ENCODE assay signal across 8 mouse cellular contexts in genomic region chr3:63295237-63295636, GRCm38 (mm10). TPM values are rescaled to one million over a fixed set of nuclear protein-coding genes. Genes with fewer than 3 reads are reported as not detected.
DNase-seq lines count a peak whose midpoint lies in the region; ATAC-seq and TF ChIP-seq lines count a peak whose summit lies in the region.

No protein-coding gene starts in this region.

- TF ChIP-seq EP300 in lung, postnatal 0 days (IDR thresholded peaks at IDR 0.05), result no peak

- no peaks in the 10 kb centered on the region for H3K36me3 ChIP-seq in heart, embryonic 13.5 days
- H3K36me3 ChIP-seq in kidney, embryonic 15.5 days, result no peaks in the 10 kb centered on the region
- H3K36me3 ChIP-seq in lung, postnatal 0 days (ENCODE audit: insufficient read depth, low read length), result no peaks in the 10 kb centered on the region

- peak overlapping the region; percentile 80 for H3K4me3 ChIP-seq in heart, embryonic 13.5 days
- peak overlapping the region; percentile 75 for H3K4me3 ChIP-seq in kidney, embryonic 15.5 days (replicated peaks)
- peak overlapping the region; percentile 56 for H3K4me3 ChIP-seq in lung, postnatal 0 days (ENCODE audit: low read depth, low read length)

- peak; percentile 6 to 15 for DNase-seq in layer of hippocampus, postnatal 25 days (ENCODE audit: extremely low spot score in 1 of 2, low spot score in 1 of 2)
- no peak for DNase-seq in layer of hippocampus, postnatal 14 days (ENCODE audit: low spot score in 2 of 2)
- DNase-seq in embryo, embryonic 11 days, result peak; percentile 76
- DNase-seq in lung, postnatal 0 days (ENCODE audit: low spot score), result peak; percentile 56
- DNase-seq in right cerebral cortex, postnatal 14 days, result peak; percentile 7

- H3K9me3 ChIP-seq in heart, embryonic 13.5 days, result no peaks in the 10 kb centered on the region
- H3K9me3 ChIP-seq in kidney, embryonic 15.5 days (replicated peaks), result no peaks in the 10 kb centered on the region
- H3K9me3 ChIP-seq in lung, postnatal 0 days (ENCODE audit: low read length), result no peaks in the 10 kb centered on the region

- peak; percentile 36 for TF ChIP-seq CTCF in lung, postnatal 0 days (IDR thresholded peaks at IDR 0.05)

- H3K27ac ChIP-seq in heart, embryonic 13.5 days (replicated peaks), result peak overlapping the region; percentile 76
- peak overlapping the region; percentile 92 for H3K27ac ChIP-seq in kidney, embryonic 15.5 days
- H3K27ac ChIP-seq in lung, postnatal 0 days (ENCODE audit: low read length), result peak overlapping the region; percentile 76

- peak; percentile 70; the same call in 1 of the 2 replicates for ATAC-seq in heart, embryonic 13.5 days (ENCODE audit: extremely low read depth, insufficient number of reproducible peaks, low FRiP score, low TSS enrichment)
- peak; percentile 91 for ATAC-seq in kidney, embryonic 15.5 days (replicated peaks; ENCODE audit: low FRiP score)
- peak; percentile 79 for ATAC-seq in lung, postnatal 0 days
- no peak for ATAC-seq in erythroid progenitor cell, adult 5-6 weeks (replicated peaks; ENCODE audit: low FRiP score, poor library complexity, severe bottlenecking)

- peak overlapping the region; percentile 83 for H3K9ac ChIP-seq in heart, embryonic 13.5 days
- H3K9ac ChIP-seq in kidney, embryonic 15.5 days, result peak overlapping the region; percentile 74
- peak overlapping the region; percentile 43 for H3K9ac ChIP-seq in lung, postnatal 0 days (replicated peaks; ENCODE audit: low read depth)

- peaks cover 12% of the 10 kb centered on the region for H3K4me1 ChIP-seq in heart, embryonic 13.5 days
- H3K4me1 ChIP-seq in kidney, embryonic 15.5 days, result peaks cover 6% of the 10 kb centered on the region; the same call in 1 of the 2 replicates
- H3K4me1 ChIP-seq in lung, postnatal 0 days (ENCODE audit: insufficient read depth, low read depth, low read length), result no peaks in the 10 kb centered on the region

- peak overlapping the region; percentile 96 for H3K4me2 ChIP-seq in heart, embryonic 13.5 days
- H3K4me2 ChIP-seq in kidney, embryonic 15.5 days, result peak overlapping the region; percentile 95
- peak overlapping the region; percentile 90 for H3K4me2 ChIP-seq in lung, postnatal 0 days (replicated peaks; ENCODE audit: low read depth, low read length)

- under 1% methylated on average over 21 of the region's 21 CpGs for WGBS in heart, embryonic 13.5 days
- 0% methylated on average over 21 of the region's 21 CpGs for WGBS in kidney, embryonic 15.5 days
- WGBS in lung, postnatal 0 days, result under 1% methylated on average over 19 of the region's 21 CpGs

- H3K27me3 ChIP-seq in heart, embryonic 13.5 days (replicated peaks), result no peaks in the 10 kb centered on the region
- H3K27me3 ChIP-seq in kidney, embryonic 15.5 days, result no peaks in the 10 kb centered on the region; the same call in 1 of the 2 replicates
- H3K27me3 ChIP-seq in lung, postnatal 0 days (replicated peaks; ENCODE audit: insufficient read depth, low read length), result no peaks in the 10 kb centered on the region; the same call in 1 of the 2 replicates

RNA-seq across cellular contexts. Expression of gene Mme, which starts 53.9 kb away (rescaled TPM):
- total RNA-seq in layer of hippocampus, postnatal 25 days (2021), result 1 to 10 TPM; 5.7 TPM
- total RNA-seq in layer of hippocampus, postnatal 14 days (2021), result 1 to 10 TPM; 3.3 to 3.6 TPM
- polyA plus RNA-seq in heart, embryonic 13.5 days (2015; fragmentation: Nextera tagmentation; extraction: Ambion mirVana), result 4.2 and 6.6 TPM in 2 replicates
- polyA plus RNA-seq in kidney, embryonic 15.5 days (2015; fragmentation: Nextera tagmentation; extraction: Ambion mirVana), result 31.0 and 33.2 TPM in 2 replicates
- 14.2 and 16.5 TPM in 2 replicates for polyA plus RNA-seq in lung, postnatal 0 days (2015; fragmentation: Nextera tagmentation; extraction: Ambion mirVana)
- 1.4 TPM in 1 of 2 replicates, not detected in the other for total RNA-seq in erythroid progenitor cell, adult 5-6 weeks (2015; ENCODE audit: low replicate concordance)
- total RNA-seq in erythroid progenitor cell, adult 5-6 weeks (2017; ENCODE audit: low replicate concordance), result 0.13 TPM in 1 of 2 replicates, not detected in the other

Comparison
In these comparisons a context has a peak if more than half of its experiments do, and no peak if none do; other contexts are left out.
1. DNase-seq: peak in layer of hippocampus, postnatal 25 days (2 of 2), embryo, embryonic 11 days (single experiment), lung, postnatal 0 days (single experiment) and right cerebral cortex, postnatal 14 days (single experiment); none in layer of hippocampus, postnatal 14 days (0 of 2).
2. Peak in every context shown above with its lines, with median percentiles within 50 percentile points of each other: H3K27ac ChIP-seq, H3K4me2 ChIP-seq, H3K4me3 ChIP-seq and H3K9ac ChIP-seq.